Mouse (Mus musculus): ENCODE results near the gene Exoc6b.

- TF ChIP-seq CTCF (IDR thresholded peaks at IDR 0.05; ENCODE audit: low read depth) (no peak), EP300 (IDR thresholded peaks at IDR 0.05; ENCODE audit: low read depth) (no peak)
Measured at GRCm38 (mm10) chr6:84893773-84894095, 175.6 kb downstream of the Exoc6b start.
